Mouse (Mus musculus) bone marrow, adult 2 months (tissue): ENCODE measurements at regions not wholly inside any gene's neighbourhood (a gene's known extent, or its start where the extent isn't known, plus 50 kb on each side); places are given as distances from the start of the nearest gene placed in this dataset.

Experiments used
- H3K27ac ChIP-seq: fragments of 200-500 bp; 2 replicates; pipeline ENCODE4 v1.5.1; 2012; ENCODE audit warnings: low read depth, mild to moderate bottlenecking, control low read depth, inconsistent platforms, low read length; ENCODE audit not compliant: control insufficient read depth, poor library complexity, insufficient read depth
- H3K4me1 ChIP-seq: fragments of 200-500 bp; 2 replicates; pipeline ENCODE4 v1.6.1; 2011; ENCODE audit warnings: low read length; ENCODE audit not compliant: control insufficient read depth, insufficient read depth
- H3K4me3 ChIP-seq: fragments of 200-500 bp; replicated peaks from 2 replicates; pipeline ENCODE3; 2011; ENCODE audit warnings: mild to moderate bottlenecking, low read depth, low read length, control low read depth; ENCODE audit not compliant: control insufficient read depth
- CTCF ChIP-seq: fragments of 200-500 bp; IDR thresholded peaks from 2 replicates; pipeline ENCODE4 v1.5.1; 2011; ENCODE audit warnings: low read length, control low read depth; ENCODE audit not compliant: control insufficient read depth, insufficient read depth
- POLR2A ChIP-seq: fragments of 200-500 bp; IDR thresholded peaks from 2 replicates; pipeline ENCODE4 v1.6.1; 2011; ENCODE audit warnings: low read depth, mild to moderate bottlenecking, control low read depth, low read length, borderline replicate concordance; ENCODE audit not compliant: control insufficient read depth
- WGBS: fragments of 180-500 bp; shearing (Covaris S2); methylation state at CpG from one replicate; pipeline ENCODE4 v1.1.7; 2018; 5-methylcytosine and 5-hydroxymethylcytosine counted together

GRCm38 (mm10) chr11:22632988-22633387 lies 121.1 kb downstream of the Tmem17 start:
- H3K4me3 ChIP-seq, result no peak overlapping the region
- TF ChIP-seq CTCF (no peak), POLR2A (no peak)
- no peaks in the 10 kb centered on the region; the same call in 1 of the 2 replicates for H3K4me1 ChIP-seq
- H3K27ac ChIP-seq, result no peak overlapping the region
- WGBS, result 73% methylated on average over 5 of the region's 5 CpGs

- H3K27ac ChIP-seq, result no peak overlapping the region
- TF ChIP-seq CTCF (no peak), POLR2A (no peak)
- H3K4me3 ChIP-seq, result no peak overlapping the region
- WGBS, result 75% methylated on average over 6 of the region's 6 CpGs
- H3K4me1 ChIP-seq, result no peaks in the 10 kb centered on the region; the same call in 1 of the 2 replicates
Observed at GRCm38 (mm10) chr11:22633961-22634360, 122.1 kb downstream of the Tmem17 start.

- TF ChIP-seq CTCF (no peak), POLR2A (no peak)
- Histone ChIP-seq H3K27ac (no peak overlapping the region), H3K4me1 (no peaks in the 10 kb centered on the region; the same call in 1 of the 2 replicates), H3K4me3 (no peak overlapping the region)
- 67% methylated on average over 2 of the region's 2 CpGs for WGBS
Observed at GRCm38 (mm10) chr11:22635021-22635420, 123.1 kb downstream of the Tmem17 start.

DNA sequence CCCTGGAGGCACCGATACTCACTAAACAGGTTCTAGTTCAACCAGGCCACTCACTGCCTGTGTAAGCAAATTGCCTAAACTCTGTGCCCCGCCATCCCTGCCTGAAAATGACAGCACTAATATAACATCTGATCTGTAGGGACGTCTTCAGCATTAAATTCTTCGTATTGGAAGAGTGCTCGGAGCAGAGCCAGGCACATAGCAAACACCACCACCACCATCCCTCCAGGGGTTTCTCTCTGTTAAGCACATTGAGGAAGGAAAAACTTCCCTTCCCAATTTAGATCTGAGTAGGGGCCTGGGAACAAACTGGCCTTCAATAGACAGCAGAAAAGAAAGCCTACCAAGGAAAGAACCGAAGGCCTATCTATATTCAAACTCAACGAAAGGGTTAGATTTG lies 124.4 kb downstream of the Tmem17 start:
- H3K27ac ChIP-seq, result no peak overlapping the region
- H3K4me1 ChIP-seq, result no peaks in the 10 kb centered on the region; the same call in 1 of the 2 replicates
- H3K4me3 ChIP-seq, result no peak overlapping the region
- no peak for TF ChIP-seq CTCF
- TF ChIP-seq POLR2A, result no peak
- WGBS, result 81% methylated on average over 7 of the region's 7 CpGs

DNA sequence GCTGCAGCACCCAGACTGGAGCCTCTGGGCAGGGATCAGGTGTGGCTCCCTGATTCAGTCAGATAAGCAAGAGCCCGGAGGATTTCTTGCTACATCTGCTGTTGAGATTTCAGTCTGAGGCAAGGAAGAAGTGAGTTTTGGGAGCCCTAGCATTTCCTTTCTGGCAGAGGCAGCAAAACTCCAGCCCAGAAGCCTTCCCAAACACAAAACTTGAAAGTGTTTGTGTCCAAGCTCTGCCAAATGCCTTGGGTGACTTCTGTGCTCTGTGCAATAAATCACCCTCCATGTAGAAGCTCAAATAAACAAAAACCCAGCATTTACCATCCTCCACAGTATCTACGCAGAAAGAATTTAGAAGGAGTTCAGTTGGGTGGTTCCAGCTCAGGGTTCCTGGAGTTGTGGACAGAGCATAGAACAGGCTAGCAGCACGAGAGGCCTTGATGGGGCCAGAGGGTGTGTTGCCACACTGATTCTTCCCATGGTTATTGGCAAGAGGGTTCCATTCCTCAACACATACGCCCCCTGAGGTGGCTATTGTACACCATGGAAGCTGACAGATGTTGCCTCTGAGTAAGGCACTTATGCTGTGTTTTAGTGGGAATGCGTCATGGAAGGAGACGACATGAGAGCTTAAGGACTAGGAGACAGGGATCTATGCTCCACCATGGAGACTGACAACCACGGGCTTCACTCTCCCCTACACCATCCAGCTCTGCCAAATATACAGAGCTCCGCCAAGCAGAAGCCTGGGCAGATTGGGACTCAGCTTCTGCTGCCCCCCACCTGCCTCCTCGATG lies 125.1 kb downstream of the Tmem17 start:
- H3K4me3 ChIP-seq, result no peak overlapping the region
- no peaks in the 10 kb centered on the region; the same call in 1 of the 2 replicates for H3K4me1 ChIP-seq
- WGBS, result 77% methylated on average over 9 of the region's 9 CpGs
- no peak overlapping the region for H3K27ac ChIP-seq
- TF ChIP-seq POLR2A, result no peak

DNA sequence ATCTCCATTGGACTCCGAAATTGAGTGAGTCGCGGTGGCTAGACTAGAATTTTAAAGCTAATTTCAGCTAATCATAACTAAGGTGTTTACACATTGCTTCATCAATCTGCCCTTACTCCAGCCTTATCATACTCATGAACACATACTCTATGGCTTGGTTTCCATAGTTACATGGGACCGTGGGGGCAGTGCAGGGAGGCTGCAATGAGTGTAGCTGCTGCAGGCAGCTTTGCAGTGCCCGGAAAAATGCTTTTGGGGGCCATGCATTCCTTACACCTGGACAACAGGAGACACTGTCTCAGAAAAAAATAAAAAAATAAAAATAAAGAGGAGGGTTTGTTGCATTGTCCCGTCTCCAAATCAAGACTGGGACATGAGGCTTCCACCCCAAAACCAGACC lies 126.3 kb downstream of the Tmem17 start:
- TF ChIP-seq CTCF (no peak), POLR2A (no peak)
- Histone ChIP-seq H3K27ac (no peak overlapping the region), H3K4me3 (no peak overlapping the region), H3K4me1 (no peaks in the 10 kb centered on the region; the same call in 1 of the 2 replicates)
- WGBS, result 78% methylated on average over 6 of the region's 6 CpGs

DNA sequence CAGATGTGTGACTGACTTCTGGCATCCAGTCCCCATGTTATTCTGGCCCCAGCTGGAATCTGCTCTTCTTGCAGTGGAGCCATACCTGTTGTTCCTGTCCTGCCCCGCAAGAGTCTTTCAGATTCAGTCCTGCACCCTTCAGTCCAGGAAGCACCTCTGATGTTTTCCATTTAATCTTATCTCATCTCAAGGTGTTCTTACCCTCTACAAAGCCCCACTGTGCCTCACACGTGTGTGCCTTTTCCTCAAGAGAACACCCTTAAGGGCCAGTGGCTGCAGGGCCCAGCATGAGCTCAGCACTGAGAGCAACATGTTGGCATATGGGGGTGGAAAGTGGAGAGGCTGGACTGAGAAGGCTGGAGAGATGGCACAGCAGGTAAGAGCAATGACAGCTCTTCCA lies 126.8 kb downstream of the Tmem17 start:
- no peak overlapping the region for H3K4me3 ChIP-seq
- H3K27ac ChIP-seq, result no peak overlapping the region; the same call in 1 of the 2 replicates
- 74% methylated on average over 2 of the region's 2 CpGs for WGBS
- no peaks in the 10 kb centered on the region; the same call in 1 of the 2 replicates for H3K4me1 ChIP-seq
- TF ChIP-seq CTCF (no peak), POLR2A (no peak)

DNA sequence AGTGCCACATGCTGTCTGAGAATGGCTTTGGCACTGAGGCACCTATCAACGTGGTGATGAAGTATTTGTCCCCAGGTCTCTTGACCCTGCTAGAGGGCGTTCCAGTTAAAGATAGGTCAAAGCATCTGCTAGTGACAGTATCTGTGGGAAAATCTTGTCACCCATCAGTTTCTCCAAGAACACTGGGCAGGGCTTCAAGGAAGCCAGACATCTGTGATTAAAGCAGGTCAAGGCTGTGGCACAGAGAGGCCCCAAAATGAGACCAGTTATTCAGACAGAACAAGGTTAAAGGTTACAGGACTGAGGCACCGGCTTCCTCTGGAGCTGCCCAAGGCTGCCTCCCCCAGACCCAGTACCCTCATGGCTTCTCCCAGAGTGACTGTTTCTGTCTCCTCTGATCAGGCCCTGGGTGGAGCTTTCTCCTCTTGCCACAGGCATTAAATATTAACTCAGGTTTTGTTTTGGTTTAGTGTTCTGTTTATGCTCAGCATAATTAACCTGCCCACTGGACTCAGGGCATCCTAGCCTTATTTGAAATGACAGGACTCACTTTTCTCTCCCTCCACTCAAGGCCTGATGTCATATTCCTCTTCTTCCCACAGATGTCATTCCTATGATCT lies 128.6 kb downstream of the Tmem17 start:
- WGBS, result 66% methylated on average over 3 of the region's 3 CpGs
- Histone ChIP-seq H3K4me3 (no peak overlapping the region), H3K4me1 (no peaks in the 10 kb centered on the region; the same call in 1 of the 2 replicates), H3K27ac (no peak overlapping the region)
- no peak for TF ChIP-seq POLR2A
- no peak for TF ChIP-seq CTCF
